Mouse (Mus musculus): ENCODE measurements around the gene Lrp5. TPM values are rescaled to one million over a fixed set of nuclear protein-coding genes. Genes with fewer than 3 reads are reported as not detected.

Gene Lrp5
- polyA plus RNA-seq, 1 experiment, result 35.9 TPM

GRCm38 (mm10) chr19:3562752-3563151 lies 123.6 kb downstream of the Lrp5 start:
- H3K27ac ChIP-seq (ENCODE audit: control insufficient read depth, insufficient read depth, low read length), result no peak overlapping the region
- H3K4me3 ChIP-seq (ENCODE audit: control insufficient read depth, insufficient read depth, low read length), result no peak overlapping the region

GRCm38 (mm10) chr19:3562298-3562697 lies 124.1 kb downstream of the Lrp5 start:
- Histone ChIP-seq H3K4me3 (ENCODE audit: control insufficient read depth, insufficient read depth, low read length) (no peak overlapping the region), H3K27me3 (ENCODE audit: control insufficient read depth, insufficient read depth, low read length) (no peaks in the 10 kb centered on the region), H3K27ac (ENCODE audit: control insufficient read depth, insufficient read depth, low read length) (no peak overlapping the region), H3K4me1 (replicated peaks; ENCODE audit: control insufficient read depth, insufficient read depth, low read length) (peaks cover 9% of the 10 kb centered on the region), H3K36me3 (ENCODE audit: control insufficient read depth, insufficient read depth, low read length) (no peaks in the 10 kb centered on the region)
- TF ChIP-seq CTCF (IDR thresholded peaks at IDR 0.05; ENCODE audit: borderline replicate concordance, control insufficient read depth, extremely low read depth, insufficient read depth, low read length, poor library complexity), result no peak
- no peak for DNase-seq
- 99% methylated on average over 2 of the region's 2 CpGs for WGBS

More at GRCm38 (mm10) chr19:3562752-3563151, 123.6 kb downstream of the Lrp5 start:
- TF ChIP-seq POLR2A (IDR thresholded peaks at IDR 0.05; ENCODE audit: control insufficient read depth, extremely low read depth, insufficient read depth, low read length, poor library complexity) (no peak), CTCF (IDR thresholded peaks at IDR 0.05; ENCODE audit: borderline replicate concordance, control insufficient read depth, extremely low read depth, insufficient read depth, low read length, poor library complexity) (no peak)
- H3K27me3 ChIP-seq (ENCODE audit: control insufficient read depth, insufficient read depth, low read length), result no peaks in the 10 kb centered on the region
- no peaks in the 10 kb centered on the region for H3K36me3 ChIP-seq (ENCODE audit: control insufficient read depth, insufficient read depth, low read length)
- DNase-seq, result no peak
- WGBS, result 91% methylated on average over 6 of the region's 6 CpGs
- H3K4me1 ChIP-seq (replicated peaks; ENCODE audit: control insufficient read depth, insufficient read depth, low read length), result 0 out of 2 replicates have a peak, but pooled peaks cover 5% of the 10 kb centered on the region

GRCm38 (mm10) chr19:3556169-3556827 lies 130.1 kb downstream of the Lrp5 start:
- H3K4me3 ChIP-seq (ENCODE audit: control insufficient read depth, insufficient read depth, low read length), result no peak overlapping the region
- DNase-seq, result no peak
- H3K36me3 ChIP-seq (ENCODE audit: control insufficient read depth, insufficient read depth, low read length), result no peaks in the 10 kb centered on the region
- TF ChIP-seq POLR2A (IDR thresholded peaks at IDR 0.05; ENCODE audit: control insufficient read depth, extremely low read depth, insufficient read depth, low read length, poor library complexity), result no peak
- TF ChIP-seq CTCF (IDR thresholded peaks at IDR 0.05; ENCODE audit: borderline replicate concordance, control insufficient read depth, extremely low read depth, insufficient read depth, low read length, poor library complexity), result no peak
- peaks cover 4% of the 10 kb centered on the region for H3K4me1 ChIP-seq (replicated peaks; ENCODE audit: control insufficient read depth, insufficient read depth, low read length)
- 94% methylated on average over 2 of the region's 2 CpGs for WGBS
- no peaks in the 10 kb centered on the region for H3K27me3 ChIP-seq (ENCODE audit: control insufficient read depth, insufficient read depth, low read length)
- no peak overlapping the region for H3K27ac ChIP-seq (ENCODE audit: control insufficient read depth, insufficient read depth, low read length)

- Histone ChIP-seq H3K36me3 (ENCODE audit: control insufficient read depth, insufficient read depth, low read length) (no peaks in the 10 kb centered on the region), H3K4me1 (replicated peaks; ENCODE audit: control insufficient read depth, insufficient read depth, low read length) (peaks cover 4% of the 10 kb centered on the region), H3K4me3 (ENCODE audit: control insufficient read depth, insufficient read depth, low read length) (no peak overlapping the region), H3K27ac (ENCODE audit: control insufficient read depth, insufficient read depth, low read length) (no peak overlapping the region), H3K27me3 (ENCODE audit: control insufficient read depth, insufficient read depth, low read length) (no peaks in the 10 kb centered on the region)
- no peak for DNase-seq
- no peak for TF ChIP-seq POLR2A (IDR thresholded peaks at IDR 0.05; ENCODE audit: control insufficient read depth, extremely low read depth, insufficient read depth, low read length, poor library complexity)
- TF ChIP-seq CTCF (IDR thresholded peaks at IDR 0.05; ENCODE audit: borderline replicate concordance, control insufficient read depth, extremely low read depth, insufficient read depth, low read length, poor library complexity), result no peak
- whole genome bisulfite sequencing, result 94% methylated on average over 8 of the region's 8 CpGs
These were observed 131.6 kb downstream of the Lrp5 start for GRCm38 (mm10) chr19:3554785-3555184.

GRCm38 (mm10) chr19:3551573-3552159 lies 134.7 kb downstream of the Lrp5 start:
- Histone ChIP-seq H3K27ac (ENCODE audit: control insufficient read depth, insufficient read depth, low read length) (no peak overlapping the region), H3K4me3 (ENCODE audit: control insufficient read depth, insufficient read depth, low read length) (no peak overlapping the region), H3K4me1 (replicated peaks; ENCODE audit: control insufficient read depth, insufficient read depth, low read length) (no peaks in the 10 kb centered on the region; the same call in 1 of the 2 replicates), H3K36me3 (ENCODE audit: control insufficient read depth, insufficient read depth, low read length) (peaks cover 10% of the 10 kb centered on the region), H3K27me3 (ENCODE audit: control insufficient read depth, insufficient read depth, low read length) (no peaks in the 10 kb centered on the region)
- 71% methylated on average over 4 of the region's 4 CpGs for WGBS
- TF ChIP-seq CTCF (IDR thresholded peaks at IDR 0.05; ENCODE audit: borderline replicate concordance, control insufficient read depth, extremely low read depth, insufficient read depth, low read length, poor library complexity) (no peak), POLR2A (IDR thresholded peaks at IDR 0.05; ENCODE audit: control insufficient read depth, extremely low read depth, insufficient read depth, low read length, poor library complexity) (no peak)
- no peak for DNase-seq

- no peak for DNase-seq
- H3K27me3 ChIP-seq (ENCODE audit: control insufficient read depth, insufficient read depth, low read length), result no peaks in the 10 kb centered on the region
- H3K4me1 ChIP-seq (replicated peaks; ENCODE audit: control insufficient read depth, insufficient read depth, low read length), result no peaks in the 10 kb centered on the region; the same call in 1 of the 2 replicates
- no peak overlapping the region for H3K4me3 ChIP-seq (ENCODE audit: control insufficient read depth, insufficient read depth, low read length)
- H3K36me3 ChIP-seq (ENCODE audit: control insufficient read depth, insufficient read depth, low read length), result peaks cover 10% of the 10 kb centered on the region
- no peak for TF ChIP-seq POLR2A (IDR thresholded peaks at IDR 0.05; ENCODE audit: control insufficient read depth, extremely low read depth, insufficient read depth, low read length, poor library complexity)
- no peak for TF ChIP-seq CTCF (IDR thresholded peaks at IDR 0.05; ENCODE audit: borderline replicate concordance, control insufficient read depth, extremely low read depth, insufficient read depth, low read length, poor library complexity)
- H3K27ac ChIP-seq (ENCODE audit: control insufficient read depth, insufficient read depth, low read length), result no peak overlapping the region
- WGBS, result 95% methylated on average over 1 of the region's 1 CpGs
These were observed 136.3 kb downstream of the Lrp5 start for GRCm38 (mm10) chr19:3550101-3550500.
